Mouse (Mus musculus) liver, embryonic 11.5 days (tissue): Measurements from ENCODE around the gene Zfp30. TPM values are rescaled to one million over a fixed set of nuclear protein-coding genes. Genes with fewer than 3 reads are reported as not detected.

Experiments used
- ATAC-seq: fragments of 200-750 bp; cut with Nextera tagmentation; replicated peaks from 2 replicates; pipeline ENCODE4 v1.8.0; 2017; ENCODE audit warnings: moderate number of reproducible peaks, mild to moderate bottlenecking, moderate TSS enrichment, moderate library complexity; ENCODE audit not compliant: low FRiP score
- DNase-seq: peaks from one replicate; pipeline ENCODE4 v3.0.0-alpha.2; 2017; ENCODE audit warnings: low spot score
- H3K27ac ChIP-seq: fragments of 300-500 bp; sonication (generic); 2 replicates; pipeline ENCODE4 v1.5.1; 2014; ENCODE audit warnings: mild to moderate bottlenecking, low read depth, low read length, control low read depth
- H3K27me3 ChIP-seq: fragments of 300-500 bp; sonication (generic); replicated peaks from 2 replicates; pipeline ENCODE4 v1.6.1; 2014; ENCODE audit warnings: low read length, mixed read lengths; ENCODE audit not compliant: control insufficient read depth, insufficient read depth
- H3K36me3 ChIP-seq: fragments of 300-500 bp; sonication (generic); 2 replicates; pipeline ENCODE4 v1.6.1; 2014; ENCODE audit warnings: mild to moderate bottlenecking, low read length, moderate library complexity, mixed read lengths; ENCODE audit not compliant: control insufficient read depth, insufficient read depth
- H3K4me1 ChIP-seq: fragments of 300-500 bp; sonication (generic); replicated peaks from 2 replicates; pipeline ENCODE4 v1.6.1; 2014; ENCODE audit warnings: low read length, mixed read lengths; ENCODE audit not compliant: control insufficient read depth, insufficient read depth
- H3K4me2 ChIP-seq: fragments of 300-500 bp; sonication (generic); 2 replicates; pipeline ENCODE4 v1.6.1; 2014; ENCODE audit warnings: mild to moderate bottlenecking, control low read depth, moderate library complexity
- H3K4me3 ChIP-seq: fragments of 300-500 bp; sonication (generic); 2 replicates; pipeline ENCODE4 v1.5.1; 2014; ENCODE audit warnings: low read depth, low read length, control low read depth
- H3K9ac ChIP-seq: fragments of 300-500 bp; sonication (generic); 2 replicates; pipeline ENCODE4 v1.6.1; 2014; ENCODE audit warnings: low read depth, low read length, control low read depth
- H3K9me3 ChIP-seq: fragments of 300-500 bp; sonication (generic); 2 replicates; pipeline ENCODE4 v1.6.1; 2016; ENCODE audit warnings: low read length, inconsistent platforms, mixed read lengths; ENCODE audit not compliant: control insufficient read depth
- WGBS: fragments of 180-500 bp; shearing (Covaris S2); extraction: QIAGEN DNeasy Blood & Tissue Kit; methylation state at CpG from one replicate; pipeline ENCODE4 v1.1.7; 2014; 5-methylcytosine and 5-hydroxymethylcytosine counted together
- polyA plus RNA-seq: library from polyadenylated mRNA; unstranded; fragments of >200 nt; fragmentation: Nextera tagmentation; extraction: Ambion mirVana; gene quantifications from 2 replicates; pipeline ENCODE4 v1.2.1, GENCODE M21; 2014

Zfp30 gene
- polyA plus RNA-seq, 1 experiment from 2014 or later, result 2.4 TPM

- no peaks in the 10 kb centered on the region for H3K27me3 ChIP-seq
- no peak overlapping the region for H3K27ac ChIP-seq
- ATAC-seq (no peak), DNase-seq (no peak)
- H3K4me2 ChIP-seq, result no peak overlapping the region
- peaks cover 60% of the 10 kb centered on the region for H3K36me3 ChIP-seq
- H3K4me3 ChIP-seq, result no peak overlapping the region
- H3K4me1 ChIP-seq, result peaks cover 7% of the 10 kb centered on the region
- no peak overlapping the region for H3K9ac ChIP-seq
- peaks cover 3% of the 10 kb centered on the region for H3K9me3 ChIP-seq
- WGBS, result 98% methylated on average over 3 of the region's 3 CpGs
Observed at GRCm38 (mm10) chr7:29774371-29774770, 9.4 kb upstream of the Zfp30 start.

GRCm38 (mm10) chr7:29776568-29776967, 7.2 kb upstream of the Zfp30 start:
- Histone ChIP-seq H3K27ac (no peak overlapping the region), H3K9ac (no peak overlapping the region), H3K27me3 (no peaks in the 10 kb centered on the region), H3K9me3 (peaks cover 3% of the 10 kb centered on the region), H3K4me2 (no peak overlapping the region), H3K4me3 (no peak overlapping the region), H3K4me1 (no peaks in the 10 kb centered on the region), H3K36me3 (peaks cover 60% of the 10 kb centered on the region)
- WGBS, result 95% methylated on average over 19 of the region's 19 CpGs
- ATAC-seq (no peak), DNase-seq (no peak)

GRCm38 (mm10) chr7:29777372-29777771, 6.4 kb upstream of the Zfp30 start:
- H3K36me3 ChIP-seq, result peaks cover 57% of the 10 kb centered on the region
- DNase-seq, result no peak
- no peak overlapping the region for H3K4me2 ChIP-seq
- no peak overlapping the region for H3K27ac ChIP-seq
- 97% methylated on average over 10 of the region's 10 CpGs for WGBS
- no peak for ATAC-seq
- H3K9me3 ChIP-seq, result peaks cover 3% of the 10 kb centered on the region
- H3K27me3 ChIP-seq, result no peaks in the 10 kb centered on the region
- H3K4me1 ChIP-seq, result no peaks in the 10 kb centered on the region
- H3K4me3 ChIP-seq, result no peak overlapping the region
- H3K9ac ChIP-seq, result no peak overlapping the region

GRCm38 (mm10) chr7:29785023-29785422, 1.2 kb downstream of the Zfp30 start:
- Histone ChIP-seq H3K9me3 (no peaks in the 10 kb centered on the region), H3K4me2 (peak overlapping the region; percentile 91; the same call in 1 of the 2 replicates), H3K9ac (no peak overlapping the region), H3K27ac (no peak overlapping the region), H3K4me1 (0 out of 2 replicates have a peak, but pooled peaks cover 5% of the 10 kb centered on the region), H3K4me3 (peak overlapping the region; percentile 81), H3K36me3 (peaks cover 3% of the 10 kb centered on the region; the same call in 1 of the 2 replicates), H3K27me3 (no peaks in the 10 kb centered on the region)
- WGBS, result 70% methylated on average over 8 of the region's 8 CpGs
- no peak for DNase-seq
- no peak for ATAC-seq

GRCm38 (mm10) chr7:29785888-29786287, 2.1 kb downstream of the Zfp30 start:
- Histone ChIP-seq H3K4me2 (peak overlapping the region; percentile 91), H3K4me3 (no peak overlapping the region), H3K36me3 (peaks cover 7% of the 10 kb centered on the region; the same call in 1 of the 2 replicates), H3K9me3 (no peaks in the 10 kb centered on the region), H3K4me1 (0 out of 2 replicates have a peak, but pooled peaks cover 5% of the 10 kb centered on the region), H3K27me3 (no peaks in the 10 kb centered on the region), H3K27ac (no peak overlapping the region), H3K9ac (no peak overlapping the region)
- WGBS, result 79% methylated on average over 5 of the region's 5 CpGs
- ATAC-seq, result no peak
- no peak for DNase-seq

GRCm38 (mm10) chr7:29792906-29793305, 9.1 kb downstream of the Zfp30 start:
- no peaks in the 10 kb centered on the region; the same call in 1 of the 2 replicates for H3K4me1 ChIP-seq
- no peak overlapping the region for H3K9ac ChIP-seq
- peaks cover 7% of the 10 kb centered on the region; the same call in 1 of the 2 replicates for H3K9me3 ChIP-seq
- ATAC-seq (no peak), DNase-seq (no peak)
- peaks cover 12% of the 10 kb centered on the region for H3K27me3 ChIP-seq
- H3K27ac ChIP-seq, result no peak overlapping the region
- H3K36me3 ChIP-seq, result peaks cover 21% of the 10 kb centered on the region; the same call in 1 of the 2 replicates
- WGBS, result 24% methylated on average over 27 of the region's 27 CpGs
- no peak overlapping the region for H3K4me3 ChIP-seq
- peak overlapping the region; percentile 43 for H3K4me2 ChIP-seq

GRCm38 (mm10) chr7:29807046-29807445, 23.2 kb downstream of the Zfp30 start:
- ATAC-seq, result no peak
- no peaks in the 10 kb centered on the region for H3K4me1 ChIP-seq

GRCm38 (mm10) chr7:29812244-29812643, 28.4 kb downstream of the Zfp30 start:
- ATAC-seq, result no peak
- Histone ChIP-seq H3K27ac (no peak overlapping the region), H3K36me3 (no peaks in the 10 kb centered on the region), H3K4me3 (no peak overlapping the region), H3K9ac (no peak overlapping the region), H3K4me1 (peaks cover 13% of the 10 kb centered on the region), H3K27me3 (no peaks in the 10 kb centered on the region), H3K4me2 (no peak overlapping the region), H3K9me3 (no peaks in the 10 kb centered on the region)
- no peak for DNase-seq
- 91% methylated on average over 1 of the region's 1 CpGs for WGBS

More at GRCm38 (mm10) chr7:29807046-29807445, 23.2 kb downstream of the Zfp30 start:
- Histone ChIP-seq H3K27me3 (no peaks in the 10 kb centered on the region), H3K9ac (no peak overlapping the region), H3K9me3 (no peaks in the 10 kb centered on the region), H3K4me2 (no peak overlapping the region), H3K4me3 (no peak overlapping the region), H3K27ac (no peak overlapping the region), H3K36me3 (no peaks in the 10 kb centered on the region)
- no peak for DNase-seq
- 78% methylated on average over 5 of the region's 5 CpGs for WGBS

- H3K27ac ChIP-seq, result no peak overlapping the region
- no peaks in the 10 kb centered on the region for H3K36me3 ChIP-seq
- H3K9ac ChIP-seq, result no peak overlapping the region
- no peak for DNase-seq
- 83% methylated on average over 2 of the region's 2 CpGs for WGBS
- no peaks in the 10 kb centered on the region for H3K9me3 ChIP-seq
- H3K4me3 ChIP-seq, result no peak overlapping the region
- H3K4me1 ChIP-seq, result peaks cover 15% of the 10 kb centered on the region
- H3K27me3 ChIP-seq, result no peaks in the 10 kb centered on the region
- ATAC-seq, result no peak
- H3K4me2 ChIP-seq, result peak overlapping the region; percentile 97; the same call in 1 of the 2 replicates
Observed at GRCm38 (mm10) chr7:29814381-29814780, 30.6 kb downstream of the Zfp30 start.
